In genomic region chr5:142959576-142960556, GRCm38 (mm10) we compare ENCODE assay signal across 8 mouse cellular contexts. TPM values are rescaled to one million over a fixed set of nuclear protein-coding genes. Genes with fewer than 3 reads are reported as not detected.
DNase-seq lines count a peak whose midpoint lies in the region; ATAC-seq and TF ChIP-seq lines count a peak whose summit lies in the region.

Gene Fscn1 (plus strand): TSS chr5:142960343.

- H3K4me3 ChIP-seq in cortical plate, adult 2 months (ENCODE audit: insufficient read depth, low read length): peak within 1 kb of the TSS; percentile 96

- intact Hi-C loops in gastrocnemius, postnatal 14 days (cut with DNase I; ENCODE audit: low total_unique reads): no loop called here

- ATAC-seq in megakaryocyte progenitor cell, adult 5-6 weeks (replicated peaks; ENCODE audit: poor library complexity): peak; percentile 54
- ATAC-seq in monocyte, adult 5-6 weeks (replicated peaks; ENCODE audit: insufficient number of reproducible peaks, low FRiP score, low TSS enrichment, poor library complexity, severe bottlenecking): no peak

- peak within 1 kb of the TSS; percentile 81 for H3K27ac ChIP-seq in cortical plate, adult 2 months (ENCODE audit: insufficient read depth, low read length)

- peak; percentile 97 for TF ChIP-seq POLR2A in cortical plate, adult 2 months (IDR thresholded peaks at IDR 0.05; ENCODE audit: extremely low read depth, insufficient read depth, low read length)

- H3K4me1 ChIP-seq in cortical plate, adult 2 months (ENCODE audit: control insufficient read depth, insufficient read depth, low read length): peaks cover 2% of the 10 kb centered on the region; the same call in 1 of the 2 replicates

- no peak for TF ChIP-seq CTCF in cortical plate, adult 2 months (IDR thresholded peaks at IDR 0.05; ENCODE audit: extremely low read depth, insufficient read depth, low read length)

- peak; percentile 86 for DNase-seq in adrenal gland, adult 2 months
- peak; percentile 89 for DNase-seq in gastrocnemius, postnatal 14 days
- DNase-seq in induced T-regulatory cell, adult 2 months (ENCODE audit: low read depth): peak; percentile 74
- peak; percentile 75 to 97 for DNase-seq in left cerebral cortex, adult 8-10 months (ENCODE audit: low spot score in 2 of 2)
- peak; percentile 91 for DNase-seq in right cerebral cortex, postnatal 25 days

RNA-seq across cellular contexts. Expression of gene Fscn1, which starts in this region (rescaled TPM):
- 10 to 100 TPM; 24.6 to 42.9 TPM for total RNA-seq in adrenal gland, adult 2 months (2021)
- 129 and 134 TPM in 2 replicates for polyA plus RNA-seq in adrenal gland, adult 2 months (2012; rRNA removed)
- 260 and 267 TPM in 2 replicates for polyA plus RNA-seq in cortical plate, adult 2 months (2012; rRNA removed)
- total RNA-seq in gastrocnemius, postnatal 14 days (2021): 10 to 100 TPM; 52.2 to 72.9 TPM
- total RNA-seq in left cerebral cortex, adult 8-10 months (2022): 100 to 1,000 TPM; 218 to 276 (median 259) TPM
- 0.20 TPM in 1 of 2 replicates, not detected in the other for total RNA-seq in megakaryocyte progenitor cell, adult 5-6 weeks (2015)
- total RNA-seq in megakaryocyte progenitor cell, adult 5-6 weeks (2017): 0.10 TPM in 1 of 2 replicates, not detected in the other
- total RNA-seq in monocyte, adult 5-6 weeks (2017): 1.2 TPM in 1 of 3 replicates, not detected in the others

Comparison
In these comparisons a context has a peak if more than half of its experiments do, and no peak if none do; other contexts are left out.
1. RNA of gene Fscn1 (total RNA-seq): 218 to 276 TPM in left cerebral cortex, adult 8-10 months, 52.2 to 72.9 TPM in gastrocnemius, postnatal 14 days and 24.6 to 42.9 TPM in adrenal gland, adult 2 months; 0.10 to 0.20 TPM in megakaryocyte progenitor cell, adult 5-6 weeks and 1.2 TPM in monocyte, adult 5-6 weeks; every median in the first group is over 10 times any median in the second.
2. Peak in ATAC-seq in megakaryocyte progenitor cell, adult 5-6 weeks; RNA of the gene not detected or under 1 TPM.
3. Peak in every context shown above with its lines, with median percentiles within 50 percentile points of each other: DNase-seq.